Mouse (Mus musculus) intestine, embryonic 16.5 days (tissue): ENCODE measurements at regions not wholly inside any gene's neighbourhood (a gene's known extent, or its start where the extent isn't known, plus 50 kb on each side); places are given as distances from the start of the nearest gene placed in this dataset.

Experiments used
- ATAC-seq: fragments of 200-750 bp; cut with Nextera tagmentation; 2 replicates; pipeline ENCODE4 v1.8.0; 2017; ENCODE audit warnings: moderate TSS enrichment, moderate library complexity
- H3K27ac ChIP-seq: fragments of 300-500 bp; sonication (generic); 2 replicates; pipeline ENCODE4 v1.5.1; 2014; ENCODE audit warnings: mild to moderate bottlenecking, low read length
- H3K27me3 ChIP-seq: fragments of 300-500 bp; sonication (generic); replicated peaks from 2 replicates; pipeline ENCODE4 v1.6.1; 2014; ENCODE audit warnings: low read length, control low read depth, mixed read lengths; ENCODE audit not compliant: control insufficient read depth, insufficient read depth
- H3K36me3 ChIP-seq: fragments of 300-500 bp; sonication (generic); 2 replicates; pipeline ENCODE4 v1.6.1; 2014; ENCODE audit warnings: low read length, control low read depth; ENCODE audit not compliant: control insufficient read depth, insufficient read depth
- H3K4me1 ChIP-seq: fragments of 300-500 bp; sonication (generic); 2 replicates; pipeline ENCODE4 v1.6.1; 2014; ENCODE audit warnings: low read length, control low read depth, mixed read lengths; ENCODE audit not compliant: control insufficient read depth, insufficient read depth
- H3K4me2 ChIP-seq: fragments of 300-500 bp; sonication (generic); 2 replicates; pipeline ENCODE4 v1.6.1; 2014; ENCODE audit warnings: low read depth, low read length, control low read depth
- H3K4me3 ChIP-seq: fragments of 300-500 bp; sonication (generic); 2 replicates; pipeline ENCODE4 v1.5.1; 2014; ENCODE audit warnings: mild to moderate bottlenecking, low read length
- H3K9ac ChIP-seq: fragments of 300-500 bp; sonication (generic); 2 replicates; pipeline ENCODE4 v1.6.1; 2014; ENCODE audit warnings: low read depth, low read length
- H3K9me3 ChIP-seq: fragments of 300-500 bp; sonication (generic); 2 replicates; pipeline ENCODE4 v1.6.1; 2016; ENCODE audit warnings: low read length, control low read depth; ENCODE audit not compliant: control insufficient read depth
- WGBS: fragments of 180-500 bp; shearing (Covaris S2); extraction: QIAGEN DNeasy Blood & Tissue Kit; methylation state at CpG from one replicate; pipeline ENCODE4 v1.1.7; 2014; 5-methylcytosine and 5-hydroxymethylcytosine counted together

DNA sequence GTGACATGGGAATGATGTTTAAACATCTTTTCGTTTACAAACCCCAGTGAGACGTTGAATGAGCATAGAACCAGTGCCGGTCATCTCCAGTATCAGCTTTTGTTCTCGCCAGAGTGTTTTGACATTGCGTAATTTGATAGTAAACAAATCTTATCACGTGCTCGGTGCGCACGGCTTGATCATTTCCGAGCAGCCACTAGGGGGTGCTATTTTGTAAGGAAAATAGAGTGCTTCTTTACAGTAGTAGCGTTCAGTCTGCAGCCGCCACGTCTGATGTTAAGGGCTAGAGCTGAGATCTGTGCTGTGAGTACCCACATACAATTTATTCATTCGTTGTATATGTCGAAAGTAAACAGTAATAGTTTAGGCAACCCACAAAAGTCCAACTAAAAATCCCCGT lies 137.2 kb upstream of the Wdfy3 start:
- 0 out of 2 replicates have a peak, but pooled peaks cover under 1% of the 10 kb centered on the region for H3K9me3 ChIP-seq
- peak; percentile 83 for ATAC-seq
- 2% methylated on average over 16 of the region's 16 CpGs for WGBS

GRCm38 (mm10) chr5:102213145-102213544 lies 143.4 kb upstream of the Wdfy3 start:
- no peak overlapping the region for H3K27ac ChIP-seq
- no peaks in the 10 kb centered on the region for H3K9me3 ChIP-seq
- no peak for ATAC-seq
- H3K4me3 ChIP-seq: no peak overlapping the region
- no peaks in the 10 kb centered on the region for H3K36me3 ChIP-seq
- 67% methylated on average over 6 of the region's 6 CpGs for WGBS
- H3K4me1 ChIP-seq: no peaks in the 10 kb centered on the region
- H3K4me2 ChIP-seq: no peak overlapping the region
- H3K9ac ChIP-seq: no peak overlapping the region
- no peaks in the 10 kb centered on the region for H3K27me3 ChIP-seq

More for the DNA sequence above, 137.2 kb upstream of the Wdfy3 start:
- no peak overlapping the region for H3K4me3 ChIP-seq
- no peak overlapping the region for H3K27ac ChIP-seq
- no peak overlapping the region for H3K9ac ChIP-seq
- no peaks in the 10 kb centered on the region for H3K4me1 ChIP-seq
- H3K27me3 ChIP-seq: no peaks in the 10 kb centered on the region
- peak overlapping the region; percentile 36 for H3K4me2 ChIP-seq
- H3K36me3 ChIP-seq: no peaks in the 10 kb centered on the region

DNA sequence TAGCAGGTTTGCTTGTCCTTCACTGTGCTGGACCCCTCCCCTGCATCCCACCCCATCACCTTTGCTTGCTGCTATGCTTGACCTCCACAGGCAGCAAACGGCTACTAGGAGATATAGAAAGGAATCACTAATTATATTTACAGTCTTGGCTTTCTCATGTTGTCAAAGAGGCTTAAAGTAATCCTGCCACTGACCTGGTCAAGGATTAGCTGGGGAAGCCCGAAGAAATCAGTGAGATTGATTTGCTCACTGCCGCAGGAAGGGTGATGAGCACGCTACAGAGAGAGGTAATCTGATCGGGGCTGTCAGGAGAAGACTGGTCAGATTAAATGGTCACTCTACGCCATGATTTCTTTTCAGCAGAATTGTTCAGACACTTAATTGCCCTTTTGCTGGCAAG lies 157.4 kb upstream of the Wdfy3 start:
- no peaks in the 10 kb centered on the region for H3K27me3 ChIP-seq
- 25% methylated on average over 6 of the region's 6 CpGs for WGBS
- no peaks in the 10 kb centered on the region for H3K4me1 ChIP-seq
- H3K4me2 ChIP-seq: no peak overlapping the region
- H3K9ac ChIP-seq: no peak overlapping the region
- no peak for ATAC-seq
- no peak overlapping the region for H3K27ac ChIP-seq
- H3K36me3 ChIP-seq: no peaks in the 10 kb centered on the region
- H3K4me3 ChIP-seq: no peak overlapping the region
- H3K9me3 ChIP-seq: no peaks in the 10 kb centered on the region

DNA sequence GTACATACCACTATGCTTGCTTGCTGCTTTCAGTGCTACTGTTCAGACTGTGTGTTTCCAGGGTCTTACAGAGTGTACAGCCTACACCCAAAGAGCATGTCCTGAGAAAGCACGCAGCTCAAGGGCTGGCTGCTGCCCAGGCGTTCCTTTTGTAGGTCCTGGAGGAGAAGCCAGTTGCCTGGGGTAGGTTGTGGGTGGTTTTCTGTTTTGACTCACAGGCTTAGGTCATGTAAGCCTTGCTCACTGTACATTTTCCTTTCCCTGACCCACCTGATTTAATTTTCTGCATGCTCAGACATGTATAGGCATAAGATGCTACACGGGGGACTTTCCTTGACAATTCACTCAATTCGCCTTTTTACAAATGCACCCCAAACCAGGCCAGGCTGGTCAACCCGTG lies 172.9 kb upstream of the Wdfy3 start:
- H3K27me3 ChIP-seq: no peaks in the 10 kb centered on the region
- no peak overlapping the region for H3K27ac ChIP-seq
- WGBS: 80% methylated on average over 5 of the region's 5 CpGs
- no peaks in the 10 kb centered on the region for H3K9me3 ChIP-seq
- no peak overlapping the region for H3K4me2 ChIP-seq
- H3K4me1 ChIP-seq: no peaks in the 10 kb centered on the region
- H3K9ac ChIP-seq: no peak overlapping the region
- no peak overlapping the region for H3K4me3 ChIP-seq
- no peak for ATAC-seq
- no peaks in the 10 kb centered on the region for H3K36me3 ChIP-seq

GRCm38 (mm10) chr5:102244706-102245105 lies 175.0 kb upstream of the Wdfy3 start:
- Histone ChIP-seq H3K27ac (no peak overlapping the region), H3K4me3 (no peak overlapping the region), H3K36me3 (no peaks in the 10 kb centered on the region), H3K4me1 (no peaks in the 10 kb centered on the region), H3K9me3 (no peaks in the 10 kb centered on the region), H3K9ac (no peak overlapping the region), H3K4me2 (no peak overlapping the region), H3K27me3 (no peaks in the 10 kb centered on the region)
- no peak for ATAC-seq
- WGBS: 83% methylated on average over 6 of the region's 6 CpGs

- 80% methylated on average over 5 of the region's 5 CpGs for WGBS
- Histone ChIP-seq H3K36me3 (no peaks in the 10 kb centered on the region), H3K27ac (no peak overlapping the region), H3K27me3 (no peaks in the 10 kb centered on the region), H3K4me3 (no peak overlapping the region), H3K9me3 (no peaks in the 10 kb centered on the region), H3K4me1 (no peaks in the 10 kb centered on the region), H3K4me2 (no peak overlapping the region), H3K9ac (no peak overlapping the region)
- ATAC-seq: no peak
Observed at GRCm38 (mm10) chr5:102248747-102249146, 179.0 kb upstream of the Wdfy3 start.

GRCm38 (mm10) chr5:102251076-102251475 lies 181.4 kb upstream of the Wdfy3 start:
- no peaks in the 10 kb centered on the region for H3K36me3 ChIP-seq
- WGBS: 89% methylated on average over 7 of the region's 7 CpGs
- no peaks in the 10 kb centered on the region for H3K4me1 ChIP-seq

DNA sequence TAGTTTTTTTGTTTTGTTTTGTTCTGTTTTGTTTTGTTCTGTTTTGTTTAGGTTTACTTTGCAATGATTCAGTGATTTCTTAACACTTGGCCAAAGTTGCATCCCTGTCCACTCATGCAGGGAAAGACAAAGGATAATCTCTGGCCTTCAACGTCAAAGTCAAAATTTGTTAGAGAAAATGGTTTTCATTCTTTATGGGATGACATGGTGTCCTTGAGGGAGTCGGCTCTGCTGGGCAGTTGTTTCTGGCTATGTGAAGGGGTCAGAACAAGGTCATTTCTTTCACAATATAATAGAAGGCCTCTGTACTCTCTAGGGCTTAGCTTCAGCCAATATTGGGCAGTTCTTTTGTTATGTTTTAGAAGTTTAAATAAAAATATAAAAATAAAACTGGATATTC lies 184.1 kb upstream of the Wdfy3 start:
- Histone ChIP-seq H3K4me1 (no peaks in the 10 kb centered on the region), H3K9me3 (no peaks in the 10 kb centered on the region), H3K36me3 (no peaks in the 10 kb centered on the region), H3K27ac (no peak overlapping the region), H3K9ac (no peak overlapping the region), H3K4me3 (no peak overlapping the region), H3K4me2 (no peak overlapping the region), H3K27me3 (no peaks in the 10 kb centered on the region)
- 48% methylated on average over 2 of the region's 2 CpGs for WGBS
- no peak for ATAC-seq

More at GRCm38 (mm10) chr5:102251076-102251475, 181.4 kb upstream of the Wdfy3 start:
- Histone ChIP-seq H3K9me3 (no peaks in the 10 kb centered on the region), H3K27me3 (no peaks in the 10 kb centered on the region), H3K4me2 (no peak overlapping the region), H3K27ac (no peak overlapping the region), H3K9ac (no peak overlapping the region), H3K4me3 (no peak overlapping the region)
- ATAC-seq: no peak

DNA sequence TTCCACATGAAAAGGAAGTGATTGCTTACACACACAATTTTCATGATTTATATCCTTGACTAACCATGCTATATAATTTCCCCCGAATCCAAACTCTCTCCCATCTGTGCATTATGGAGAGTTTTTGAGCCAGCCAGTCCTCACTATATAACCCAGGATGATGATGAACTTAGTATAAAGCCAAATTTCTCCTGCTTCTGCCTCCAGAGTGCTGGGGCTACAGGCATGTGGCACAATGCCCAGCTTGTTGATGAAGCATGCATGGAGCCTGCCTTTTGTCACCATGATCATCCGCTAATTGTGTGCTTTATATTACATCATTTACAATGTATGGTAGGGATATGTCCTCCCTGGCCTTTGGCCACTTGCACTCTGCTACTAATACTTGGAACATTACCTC lies 187.4 kb upstream of the Wdfy3 start:
- H3K36me3 ChIP-seq: no peaks in the 10 kb centered on the region
- H3K27ac ChIP-seq: no peak overlapping the region
- no peak overlapping the region for H3K9ac ChIP-seq
- H3K4me3 ChIP-seq: no peak overlapping the region
- no peaks in the 10 kb centered on the region for H3K4me1 ChIP-seq
- no peak for ATAC-seq
- H3K4me2 ChIP-seq: no peak overlapping the region
- no peaks in the 10 kb centered on the region for H3K9me3 ChIP-seq
- H3K27me3 ChIP-seq: no peaks in the 10 kb centered on the region
- WGBS: 65% methylated on average over 2 of the region's 2 CpGs

GRCm38 (mm10) chr5:102261621-102262020 lies 191.9 kb upstream of the Wdfy3 start:
- H3K9me3 ChIP-seq: no peaks in the 10 kb centered on the region
- WGBS: 71% methylated on average over 5 of the region's 5 CpGs
- no peak for ATAC-seq
- H3K27me3 ChIP-seq: no peaks in the 10 kb centered on the region
- H3K27ac ChIP-seq: no peak overlapping the region
- H3K9ac ChIP-seq: no peak overlapping the region
- no peaks in the 10 kb centered on the region for H3K36me3 ChIP-seq
- no peak overlapping the region for H3K4me2 ChIP-seq
- no peaks in the 10 kb centered on the region for H3K4me1 ChIP-seq
- no peak overlapping the region for H3K4me3 ChIP-seq
